9 mouse cellular contexts compared by ENCODE assay signal in the genomic region with DNA sequence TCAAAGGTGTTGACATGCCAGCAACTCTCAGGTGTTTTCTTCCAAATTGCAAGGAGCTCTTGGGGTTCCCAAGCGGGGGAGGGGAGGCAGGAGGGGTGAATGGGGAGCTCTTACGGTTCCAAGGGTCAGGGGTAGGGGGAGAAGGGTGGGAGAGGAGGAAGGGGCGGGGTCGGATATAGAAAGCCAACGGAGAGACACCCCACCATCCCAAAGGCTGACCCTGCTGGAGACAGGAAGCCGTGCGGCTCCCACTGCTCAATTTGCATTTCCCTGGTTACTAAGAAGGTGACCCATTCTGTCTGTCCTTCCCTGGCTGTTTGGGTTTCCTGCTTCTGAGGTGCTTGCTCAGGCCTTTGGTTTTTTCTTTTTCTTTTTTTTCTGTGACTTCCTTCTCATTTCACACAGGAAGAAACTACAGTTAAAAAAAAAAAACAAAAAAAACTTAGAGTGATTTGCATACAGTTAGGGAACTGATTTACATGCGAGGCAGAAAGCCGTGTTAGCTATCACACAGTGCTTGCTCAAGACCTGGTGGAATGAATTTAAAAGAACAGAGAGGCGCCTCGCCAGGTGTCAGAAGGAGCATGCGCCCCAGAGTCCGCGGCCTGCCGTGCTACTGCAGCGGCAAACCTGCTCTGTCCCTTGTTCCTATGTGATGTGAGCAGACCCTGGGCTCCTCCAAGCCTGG. TPM values are rescaled to one million over a fixed set of nuclear protein-coding genes. Genes with fewer than 3 reads are reported as not detected.
DNase-seq lines count a peak whose midpoint lies in the region; ATAC-seq and TF ChIP-seq lines count a peak whose summit lies in the region.
"Had no signal": no experiment of that assay in that cellular context is flagged by ENCODE, and none has a peak within 500 bp of the region (broad histone marks: within the 10 kb centered on the region; RNA-seq: fewer than 3 reads in every experiment).

No protein-coding gene starts in this region.

- no peak overlapping the region for H3K4me3 ChIP-seq in lung, postnatal 0 days (ENCODE audit: low read depth, low read length)
- no peak overlapping the region for H3K4me3 ChIP-seq in embryonic facial prominence, embryonic 12.5 days
- 0 out of 2 replicates have a peak overlapping the region, but pooled peaks have one; percentile 2 for H3K4me3 ChIP-seq in limb, embryonic 13.5 days
- H3K4me3 ChIP-seq: erythroblast, embryonic 14.5 days had no signal

- no peaks in the 10 kb centered on the region for H3K27me3 ChIP-seq in lung, postnatal 0 days (replicated peaks; ENCODE audit: insufficient read depth, low read length)
- peaks cover 8% of the 10 kb centered on the region; the same call in 1 of the 2 replicates for H3K27me3 ChIP-seq in embryonic facial prominence, embryonic 12.5 days
- H3K27me3 ChIP-seq in limb, embryonic 13.5 days = peaks cover 23% of the 10 kb centered on the region

- no peak for TF ChIP-seq CTCF in lung, postnatal 0 days (IDR thresholded peaks at IDR 0.05)

- no peak overlapping the region for H3K27ac ChIP-seq in lung, postnatal 0 days (ENCODE audit: low read length)
- no peak overlapping the region for H3K27ac ChIP-seq in embryonic facial prominence, embryonic 12.5 days
- no peak overlapping the region for H3K27ac ChIP-seq in limb, embryonic 13.5 days
- H3K27ac ChIP-seq: macrophage had no signal

- WGBS in lung, postnatal 0 days = 11% methylated on average over 16 of the region's 16 CpGs
- WGBS in embryonic facial prominence, embryonic 12.5 days = 11% methylated on average over 16 of the region's 16 CpGs
- 13% methylated on average over 16 of the region's 16 CpGs for WGBS in limb, embryonic 13.5 days

- ATAC-seq in lung, postnatal 0 days = no peak; the same call in 1 of the 2 replicates
- no peak for ATAC-seq in embryonic facial prominence, embryonic 12.5 days (ENCODE audit: insufficient number of reproducible peaks, insufficient read depth, low FRiP score, low TSS enrichment)
- no peak for ATAC-seq in limb, embryonic 13.5 days (ENCODE audit: low FRiP score, low read depth)
- no peak for ATAC-seq in megakaryocyte-erythroid progenitor cell, adult 5-6 weeks (replicated peaks; ENCODE audit: low FRiP score, low TSS enrichment, poor library complexity, severe bottlenecking)

- H3K36me3 ChIP-seq in lung, postnatal 0 days (ENCODE audit: insufficient read depth, low read length) = no peaks in the 10 kb centered on the region
- H3K36me3 ChIP-seq in embryonic facial prominence, embryonic 12.5 days = no peaks in the 10 kb centered on the region
- H3K36me3 ChIP-seq in limb, embryonic 13.5 days = no peaks in the 10 kb centered on the region

- peak; percentile 27 for DNase-seq in lung, postnatal 0 days (ENCODE audit: low spot score)
- DNase-seq in lung, postnatal 14 days = no peak
- DNase-seq in thymus, postnatal 10 days (ENCODE audit: low spot score in 2 of 2) = peak; percentile 30 to 42
- DNase-seq in neural tube, embryonic 10.5 days (ENCODE audit: extremely low spot score, low spot score) = no peak

- TF ChIP-seq EP300 in lung, postnatal 0 days (IDR thresholded peaks at IDR 0.05) = no peak

- no peak overlapping the region for H3K9ac ChIP-seq in lung, postnatal 0 days (replicated peaks; ENCODE audit: low read depth)
- no peak overlapping the region for H3K9ac ChIP-seq in embryonic facial prominence, embryonic 12.5 days
- no peak overlapping the region for H3K9ac ChIP-seq in limb, embryonic 13.5 days

- no peaks in the 10 kb centered on the region for H3K9me3 ChIP-seq in lung, postnatal 0 days (ENCODE audit: low read length)
- no peaks in the 10 kb centered on the region for H3K9me3 ChIP-seq in embryonic facial prominence, embryonic 12.5 days
- no peaks in the 10 kb centered on the region for H3K9me3 ChIP-seq in limb, embryonic 13.5 days

- H3K4me2 ChIP-seq in lung, postnatal 0 days (replicated peaks; ENCODE audit: low read depth, low read length) = no peak overlapping the region
- H3K4me2 ChIP-seq in embryonic facial prominence, embryonic 12.5 days (replicated peaks) = peak overlapping the region; percentile 18; the same call in 1 of the 2 replicates
- peak overlapping the region; percentile 21 for H3K4me2 ChIP-seq in limb, embryonic 13.5 days (replicated peaks)

- no peaks in the 10 kb centered on the region for H3K4me1 ChIP-seq in lung, postnatal 0 days (ENCODE audit: insufficient read depth, low read depth, low read length)
- no peaks in the 10 kb centered on the region for H3K4me1 ChIP-seq in embryonic facial prominence, embryonic 12.5 days
- peaks cover 12% of the 10 kb centered on the region; the same call in 1 of the 2 replicates for H3K4me1 ChIP-seq in limb, embryonic 13.5 days

RNA-seq across cellular contexts. Expression of a gene that starts 44.5 kb away (rescaled TPM):
- 1.2 and 1.5 TPM in 2 replicates for polyA plus RNA-seq in lung, postnatal 0 days (2015; fragmentation: Nextera tagmentation; extraction: Ambion mirVana)
- polyA plus RNA-seq in embryonic facial prominence, embryonic 12.5 days (2016; fragmentation: Nextera tagmentation; extraction: Ambion mirVana) = 13.2 and 15.4 TPM in 2 replicates
- 19.7 and 21.1 TPM in 2 replicates for polyA plus RNA-seq in limb, embryonic 13.5 days (2015; fragmentation: Nextera tagmentation; extraction: Ambion mirVana)
- not detected in 2 replicates for total RNA-seq in megakaryocyte-erythroid progenitor cell, adult 5-6 weeks (2014; fragmentation: Nextera tagmentation)
- not detected in 2 replicates for total RNA-seq in megakaryocyte-erythroid progenitor cell, adult 5-6 weeks (2017)
- polyA plus RNA-seq: erythroblast, embryonic 14.5 days; macrophage had no signal

Comparison
In these comparisons a context has a peak if more than half of its experiments do, and no peak if none do; other contexts are left out.
1. DNase-seq: peak in lung, postnatal 0 days (single experiment) and thymus, postnatal 10 days (2 of 2); none in lung, postnatal 14 days (single experiment) and neural tube, embryonic 10.5 days (single experiment).